8 mouse cellular contexts compared by ENCODE assay signal in the genomic region with DNA sequence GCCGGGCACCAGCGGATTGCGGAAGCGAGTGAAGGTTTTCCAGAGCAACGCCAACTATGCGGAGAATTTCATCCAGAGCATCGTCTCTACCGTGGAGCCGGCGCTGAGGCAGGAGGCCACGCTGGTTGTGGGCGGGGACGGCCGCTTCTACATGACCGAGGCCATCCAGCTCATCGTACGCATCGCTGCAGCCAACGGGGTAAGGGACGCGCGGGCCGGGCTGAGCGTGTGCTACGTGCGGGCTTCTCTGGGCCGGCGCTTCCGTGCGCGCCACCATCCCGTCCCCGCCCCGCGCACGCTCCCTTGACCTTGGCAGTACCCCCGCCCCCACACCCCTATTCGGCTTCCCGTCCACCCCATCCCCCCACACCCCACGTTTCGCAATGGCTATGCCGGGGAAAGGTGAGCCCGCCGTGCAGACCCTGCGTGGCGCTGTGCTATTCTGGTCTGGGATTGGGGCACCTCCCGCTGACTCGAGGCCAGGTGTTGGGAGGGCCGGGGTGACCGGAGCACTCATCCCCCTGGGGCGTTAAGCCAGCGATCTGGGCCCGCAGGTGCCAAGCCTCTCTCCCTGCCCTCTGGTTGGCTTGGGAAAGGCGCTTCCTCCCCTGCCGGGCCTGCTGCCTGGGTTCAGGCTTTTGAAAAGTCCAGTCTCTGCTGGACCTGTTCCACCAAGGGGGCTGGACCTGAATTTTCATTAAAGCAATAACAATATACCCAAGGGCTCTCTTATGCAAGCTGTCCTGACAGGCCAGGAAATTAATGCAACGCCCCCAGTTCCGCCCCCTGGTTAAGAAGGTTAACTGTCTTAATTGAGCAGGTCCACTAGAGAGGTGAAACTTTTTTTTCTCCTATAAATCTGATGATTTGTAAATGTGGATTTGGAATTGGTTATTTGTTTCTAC. TPM values are rescaled to one million over a fixed set of nuclear protein-coding genes. Genes with fewer than 3 reads are reported as not detected.
DNase-seq lines count a peak whose midpoint lies in the region; ATAC-seq lines count a peak whose summit lies in the region.

Itgb3bp (minus strand) TSS at position 201 of the 905 bp plus-strand sequence.

- intact Hi-C loops in left cerebral cortex, postnatal 10 days (cut with DNase I) = no loop called here

- ATAC-seq in common myeloid progenitor, adult 5-6 weeks (replicated peaks; ENCODE audit: low read depth, poor library complexity, severe bottlenecking) = peak; percentile 73
- peak; percentile 73 for ATAC-seq in megakaryocyte progenitor cell, adult 5-6 weeks (replicated peaks; ENCODE audit: poor library complexity)

- peak; percentile 97 for DNase-seq in adipocyte (ENCODE audit: low spot score)
- peak; percentile 90 for DNase-seq in gastrocnemius, postnatal 10 days
- peak; percentile 82 for DNase-seq in induced T-regulatory cell, adult 2 months (ENCODE audit: low read depth)
- peak; percentile 65 to 85 for DNase-seq in left cerebral cortex, postnatal 10 days (ENCODE audit: extremely low spot score in 1 of 2, low spot score in 2 of 2)
- peak; percentile 83 for DNase-seq in right cerebral cortex, postnatal 25 days
- peak; percentile 62 to 83 for DNase-seq in urinary bladder, postnatal 36 days (ENCODE audit: low spot score in 2 of 2)

RNA-seq across cellular contexts. Expression of gene Itgb3bp, which starts in this region (rescaled TPM):
- total RNA-seq in common myeloid progenitor, adult 5-6 weeks (2017) = 24.0 and 53.5 TPM in 2 replicates
- total RNA-seq in gastrocnemius, postnatal 10 days (2021) = 1 to 10 TPM; 5.2 to 5.8 TPM
- 1 to 10 TPM; 2.0 to 3.1 TPM for total RNA-seq in left cerebral cortex, postnatal 10 days (2021)
- total RNA-seq in megakaryocyte progenitor cell, adult 5-6 weeks (2015) = 26.8 and 29.2 TPM in 2 replicates
- total RNA-seq in megakaryocyte progenitor cell, adult 5-6 weeks (2017) = 24.4 and 28.7 TPM in 2 replicates

Comparison
In these comparisons a context has a peak if more than half of its experiments do, and no peak if none do; other contexts are left out.
1. Peak in every context shown above with its lines: DNase-seq and ATAC-seq.